Mouse (Mus musculus) intestine, embryonic 15.5 days (tissue): Measurements from ENCODE around the gene Nmur1. TPM values are rescaled to one million over a fixed set of nuclear protein-coding genes. Genes with fewer than 3 reads are reported as not detected.

Experiments
- polyA plus RNA-seq: library from polyadenylated mRNA; unstranded; fragments of >200 nt; fragmentation: Nextera tagmentation; extraction: Ambion mirVana; gene quantifications from 2 replicates; pipeline ENCODE4 v1.2.1, GENCODE M21; 2015

Gene Nmur1
- polyA plus RNA-seq, 1 experiment from 2014 or later: 0.36 TPM

Other genes starting within 250 kb of the Nmur1 start
- 6.6 and 7.2 TPM in 2 replicates for gene B3gnt7, start 123.4 kb downstream of the Nmur1 start, polyA plus RNA-seq
- gene Ncl, start 66.8 kb downstream of the Nmur1 start, polyA plus RNA-seq: 424 and 451 TPM in 2 replicates
- not detected in 2 replicates for gene Tex44, start 101 bp upstream of the Nmur1 start, polyA plus RNA-seq
- 2,151 and 2,475 TPM in 2 replicates for gene Ptma, start 100.5 kb upstream of the Nmur1 start, polyA plus RNA-seq
- gene Pde6d, start 156.4 kb upstream of the Nmur1 start, polyA plus RNA-seq: 45.8 and 56.6 TPM in 2 replicates
- 32.3 and 33.0 TPM in 2 replicates for gene Cops7b, start 156.7 kb upstream of the Nmur1 start, polyA plus RNA-seq
- 0.43 and 0.64 TPM in 2 replicates for gene Nppc, start 244.3 kb upstream of the Nmur1 start, polyA plus RNA-seq